Mouse (Mus musculus) liver, embryonic 12.5 days (tissue): Measurements from ENCODE around the gene Brd3os. TPM values are rescaled to one million over a fixed set of nuclear protein-coding genes. Genes with fewer than 3 reads are reported as not detected.

Source experiments
- ATAC-seq: fragments of 200-750 bp; cut with Nextera tagmentation; 2 replicates; pipeline ENCODE4 v1.8.0; 2017; ENCODE audit warnings: moderate number of reproducible peaks, mild to moderate bottlenecking, moderate library complexity
- H3K27ac ChIP-seq: fragments of 300-500 bp; sonication (generic); 2 replicates; pipeline ENCODE4 v1.5.1; 2016; ENCODE audit warnings: mild to moderate bottlenecking
- H3K27me3 ChIP-seq: fragments of 300-500 bp; sonication (generic); replicated peaks from 2 replicates; pipeline ENCODE4 v1.6.1; 2016; ENCODE audit warnings: mild to moderate bottlenecking, moderate library complexity
- H3K36me3 ChIP-seq: fragments of 300-500 bp; sonication (generic); 2 replicates; pipeline ENCODE4 v1.6.1; 2016; ENCODE audit warnings: mild to moderate bottlenecking, moderate library complexity
- H3K4me1 ChIP-seq: fragments of 300-500 bp; sonication (generic); 2 replicates; pipeline ENCODE4 v1.6.1; 2016
- H3K4me2 ChIP-seq: fragments of 300-500 bp; sonication (generic); 2 replicates; pipeline ENCODE4 v1.6.1; 2016; ENCODE audit warnings: mild to moderate bottlenecking, moderate library complexity
- H3K4me3 ChIP-seq: fragments of 300-500 bp; sonication (generic); 2 replicates; pipeline ENCODE4 v1.5.1; 2016; ENCODE audit warnings: mild to moderate bottlenecking, moderate library complexity
- H3K9ac ChIP-seq: fragments of 300-500 bp; sonication (generic); 2 replicates; pipeline ENCODE4 v1.6.1; 2016; ENCODE audit warnings: mild to moderate bottlenecking, moderate library complexity
- H3K9me3 ChIP-seq: fragments of 300-500 bp; sonication (generic); replicated peaks from 2 replicates; pipeline ENCODE4 v1.6.1; 2016; ENCODE audit warnings: mild to moderate bottlenecking, moderate library complexity
- WGBS: fragments of 180-500 bp; shearing (Covaris S2); methylation state at CpG from one replicate; pipeline ENCODE4 v1.1.7; 2016; ENCODE audit not compliant: insufficient replicate concordance; 5-methylcytosine and 5-hydroxymethylcytosine counted together
- microRNA-seq: library from miRNA; unstranded; fragments of <30 nt; microRNA quantifications from one replicate; pipeline ENCODE4, GENCODE M21; 2017
- polyA plus RNA-seq: library from polyadenylated mRNA; unstranded; fragments of >200 nt; fragmentation: Nextera tagmentation; extraction: Ambion mirVana; gene quantifications from 2 replicates; pipeline ENCODE4 v1.2.1, GENCODE M21; 2016

The Brd3os gene
- polyA plus RNA-seq, 1 experiment from 2014 or later = 1.4 TPM

DNA sequence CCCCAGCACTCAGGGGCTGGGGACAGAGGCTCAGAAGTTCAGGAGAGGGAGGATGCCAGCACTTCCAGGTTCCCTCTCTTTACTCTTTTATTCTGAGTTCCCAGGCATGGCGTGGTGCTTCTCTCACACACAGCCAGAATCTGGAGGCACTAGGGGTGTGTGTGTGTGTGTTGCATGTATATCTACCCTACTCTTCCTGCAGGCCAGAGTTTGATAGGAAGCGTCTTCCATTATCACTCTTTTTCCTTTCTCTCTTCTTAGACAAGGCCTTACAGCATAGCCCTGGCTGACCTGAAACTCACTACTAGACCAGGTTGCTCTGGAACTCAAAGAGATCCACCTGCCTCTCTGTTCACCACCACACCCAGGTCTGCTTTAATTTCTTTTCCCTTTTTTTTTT lies 48.8 kb downstream of the Brd3os start:
- 29% methylated on average over 2 of the region's 2 CpGs for WGBS
- Histone ChIP-seq H3K4me3 (no peak overlapping the region), H3K9ac (no peak overlapping the region), H3K9me3 (peaks cover 6% of the 10 kb centered on the region), H3K27me3 (no peaks in the 10 kb centered on the region), H3K4me2 (no peak overlapping the region), H3K36me3 (no peaks in the 10 kb centered on the region), H3K27ac (0 out of 2 replicates have a peak overlapping the region, but pooled peaks have one; percentile 17), H3K4me1 (peaks cover 29% of the 10 kb centered on the region)
- ATAC-seq = 0 out of 2 replicates have a peak, but pooled peaks have one; percentile 19

Small RNA genes lying within 50 kb of the gene (microRNA-seq; reads per million reads assigned to microRNA genes)
- gene Gm24049 (not detected), gene Mir7578 (not detected)

Other genes with a start within 250 kb of the Brd3os start
- gene Sardh, start 194.0 kb upstream of the Brd3os start, polyA plus RNA-seq = 37.6 and 41.5 TPM in 2 replicates
- 5.0 and 5.8 TPM in 2 replicates for gene Vav2, start 15.3 kb upstream of the Brd3os start, polyA plus RNA-seq
- 38.5 and 39.0 TPM in 2 replicates for gene Brd3, start 65.3 kb downstream of the Brd3os start, polyA plus RNA-seq
- gene Wdr5, start 72.8 kb downstream of the Brd3os start, polyA plus RNA-seq = 47.2 and 47.3 TPM in 2 replicates
- gene Rxra, start 234.1 kb downstream of the Brd3os start, polyA plus RNA-seq = 3.9 and 4.2 TPM in 2 replicates